Mouse (Mus musculus): ENCODE measurements at regions not wholly inside any gene's neighbourhood (a gene's known extent, or its start where the extent isn't known, plus 50 kb on each side); places are given as distances from the start of the nearest gene placed in this dataset.

DNA sequence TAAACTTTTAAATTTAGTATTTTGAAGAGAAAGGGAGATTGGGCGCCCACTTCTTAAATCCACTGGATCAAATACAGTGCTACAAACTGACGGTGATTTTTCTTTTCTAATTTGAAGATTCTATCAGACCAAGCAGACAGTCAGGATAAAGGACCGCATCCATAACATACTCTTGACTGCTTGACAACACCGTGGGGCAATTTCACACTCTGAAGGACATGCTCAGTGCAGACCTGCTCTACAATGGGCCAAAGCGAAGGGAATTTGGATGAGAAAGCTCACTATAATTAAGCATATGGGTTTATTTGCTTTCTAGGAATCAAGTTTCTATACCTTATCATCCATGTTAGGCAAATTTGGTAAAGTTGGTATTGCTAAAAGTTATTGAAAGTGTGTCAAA is 801.3 kb downstream of the Nr4a2 start:
- WGBS = 88% methylated on average over 5 of the region's 5 CpGs

DNA sequence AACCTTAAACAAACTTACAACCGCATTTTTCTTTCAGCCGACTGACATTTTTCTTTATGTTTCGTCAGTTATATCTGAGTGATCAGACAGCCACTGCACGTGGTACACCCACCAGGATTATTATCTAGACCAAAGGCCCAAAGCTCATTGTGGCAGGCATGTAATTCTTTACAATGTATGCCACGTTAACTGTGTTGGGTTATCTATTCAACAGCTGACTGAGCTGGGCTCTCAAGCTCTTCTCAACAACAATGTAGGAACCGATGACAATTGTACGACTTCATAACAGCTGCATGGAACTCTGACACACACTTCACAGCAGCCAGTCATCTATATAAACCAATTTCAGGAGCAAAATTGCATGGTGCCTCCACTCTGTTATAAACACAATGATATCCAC is 787.8 kb downstream of the Nr4a2 start:
- TF ChIP-seq POLR2A (IDR thresholded peaks at IDR 0.05; ENCODE audit: extremely low read depth, insufficient read depth, low read length) = no peak
- TF ChIP-seq CTCF (IDR thresholded peaks at IDR 0.05; ENCODE audit: low read depth, low read length) = no peak

More for the DNA sequence above, 801.3 kb downstream of the Nr4a2 start:
- H3K9ac ChIP-seq (ENCODE audit: low read depth, low read length) = no peak overlapping the region
- H3K4me3 ChIP-seq (ENCODE audit: insufficient read depth, low read depth, low read length) = no peak overlapping the region
- no peaks in the 10 kb centered on the region for H3K27me3 ChIP-seq (ENCODE audit: control insufficient read depth, insufficient read depth, low read length)
- TF ChIP-seq CTCF (IDR thresholded peaks at IDR 0.05; ENCODE audit: low read depth, low read length) (no peak), POLR2A (IDR thresholded peaks at IDR 0.05; ENCODE audit: extremely low read depth, insufficient read depth, low read length) (no peak)
- no peaks in the 10 kb centered on the region for H3K4me1 ChIP-seq (ENCODE audit: control insufficient read depth, insufficient read depth, low read length)
- no peaks in the 10 kb centered on the region for H3K36me3 ChIP-seq (ENCODE audit: control insufficient read depth, insufficient read depth, low read length)
- no peak for DNase-seq (ENCODE audit: extremely low read depth, low read depth, low spot score)
- no peaks in the 10 kb centered on the region for H3K79me2 ChIP-seq (ENCODE audit: control insufficient read depth, insufficient read depth, low read length)
- no peak overlapping the region for H3K27ac ChIP-seq (replicated peaks; ENCODE audit: insufficient read depth, low read depth, low read length)

DNA sequence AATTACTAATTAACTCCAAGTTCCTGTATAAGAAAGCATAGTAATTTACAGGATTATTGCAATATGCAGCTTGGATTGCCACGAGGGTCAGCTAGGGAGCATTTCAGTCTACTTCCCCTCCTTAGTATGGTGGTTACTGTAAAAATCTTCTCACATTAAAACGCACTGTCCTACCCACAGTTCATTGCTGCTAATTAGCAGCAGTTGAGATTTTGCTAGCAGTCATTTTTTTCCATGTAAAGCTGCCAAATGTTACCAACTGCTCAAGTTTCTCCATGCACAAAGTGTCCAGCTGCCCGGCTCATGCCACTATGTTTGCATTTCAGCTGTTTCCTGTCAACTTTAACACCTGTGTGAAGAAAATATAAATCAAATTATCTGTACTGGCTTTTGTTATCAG is 759.7 kb downstream of the Nr4a2 start:
- Histone ChIP-seq H3K36me3 (ENCODE audit: control insufficient read depth, insufficient read depth, low read length) (no peaks in the 10 kb centered on the region), H3K79me2 (ENCODE audit: control insufficient read depth, insufficient read depth, low read length) (no peaks in the 10 kb centered on the region), H3K9ac (ENCODE audit: low read depth, low read length) (no peak overlapping the region), H3K27ac (replicated peaks; ENCODE audit: insufficient read depth, low read depth, low read length) (no peak overlapping the region), H3K27me3 (ENCODE audit: control insufficient read depth, insufficient read depth, low read length) (no peaks in the 10 kb centered on the region), H3K4me3 (ENCODE audit: insufficient read depth, low read depth, low read length) (no peak overlapping the region), H3K4me1 (ENCODE audit: control insufficient read depth, insufficient read depth, low read length) (no peaks in the 10 kb centered on the region)
- WGBS = 59% methylated on average over 3 of the region's 3 CpGs
- TF ChIP-seq POLR2A (IDR thresholded peaks at IDR 0.05; ENCODE audit: extremely low read depth, insufficient read depth, low read length) = no peak
- no peak for TF ChIP-seq CTCF (IDR thresholded peaks at IDR 0.05; ENCODE audit: low read depth, low read length)
- no peak for DNase-seq (ENCODE audit: extremely low read depth, low read depth, low spot score)

More for the DNA sequence above, 787.8 kb downstream of the Nr4a2 start:
- Histone ChIP-seq H3K9ac (ENCODE audit: low read depth, low read length) (no peak overlapping the region), H3K27me3 (ENCODE audit: control insufficient read depth, insufficient read depth, low read length) (no peaks in the 10 kb centered on the region), H3K36me3 (ENCODE audit: control insufficient read depth, insufficient read depth, low read length) (no peaks in the 10 kb centered on the region), H3K79me2 (ENCODE audit: control insufficient read depth, insufficient read depth, low read length) (no peaks in the 10 kb centered on the region), H3K4me3 (ENCODE audit: insufficient read depth, low read depth, low read length) (no peak overlapping the region), H3K4me1 (ENCODE audit: control insufficient read depth, insufficient read depth, low read length) (no peaks in the 10 kb centered on the region), H3K27ac (replicated peaks; ENCODE audit: insufficient read depth, low read depth, low read length) (no peak overlapping the region)
- 77% methylated on average over 7 of the region's 7 CpGs for WGBS
- DNase-seq (ENCODE audit: extremely low read depth, low read depth, low spot score) = no peak
